Mouse (Mus musculus) CH12.LX (cell line): ENCODE results near the gene Pet100. TPM values are rescaled to one million over a fixed set of nuclear protein-coding genes. Genes with fewer than 3 reads are reported as not detected.

Experiments used
- DNase-seq: peaks from one replicate; pipeline ENCODE4 v3.0.0-alpha.2; 2013; ENCODE audit errors: extremely low read depth
- H3K27ac ChIP-seq: 2 replicates; pipeline ENCODE4 v1.5.1; 2012; ENCODE audit warnings: low read depth, mild to moderate bottlenecking, control low read depth, moderate library complexity; ENCODE audit not compliant: insufficient read depth
- H3K27me3 ChIP-seq: replicated peaks from 2 replicates; pipeline ENCODE3; 2012; ENCODE audit warnings: inconsistent platforms
- H3K36me3 ChIP-seq, 2 experiments: replicated peaks in 1 of 2; 2 replicates each; pipeline versions ENCODE3 to v1.6.1; 2012; ENCODE audit warnings: inconsistent platforms in 1 of 2, low read length in 1 of 2, mild to moderate bottlenecking in 1 of 2, mixed read lengths in 1 of 2, moderate library complexity in 1 of 2; ENCODE audit not compliant: control insufficient read depth in 1 of 2, insufficient read depth in 1 of 2
- H3K4me1 ChIP-seq, 2 experiments: 2 replicates each; pipeline ENCODE4 v1.6.1; 2012; ENCODE audit warnings: inconsistent platforms in 1 of 2, moderate library complexity in 1 of 2; ENCODE audit not compliant: insufficient read depth in 2 of 2, control insufficient read depth in 1 of 2
- H3K4me2 ChIP-seq: 2 replicates; pipeline ENCODE4 v1.6.1; 2012; ENCODE audit warnings: low read depth, mild to moderate bottlenecking, control low read depth; ENCODE audit not compliant: poor library complexity, insufficient read depth, severe bottlenecking
- H3K4me3 ChIP-seq, 3 experiments: fragments of 150-350 bp in 1 of 3; sonication (generic) in 1 of 3; replicated peaks in 1 of 3; 2 replicates each; pipeline versions ENCODE3 to v1.5.1; 2011 to 2012; ENCODE audit warnings: low read depth in 2 of 3, low read length in 2 of 3, mild to moderate bottlenecking in 2 of 3, moderate library complexity in 2 of 3, control low read depth in 1 of 3, improper control_type of control experiment in 1 of 3, inconsistent platforms in 1 of 3, mixed read lengths in 1 of 3; ENCODE audit not compliant: poor library complexity in 1 of 3
- H3K79me2 ChIP-seq: replicated peaks from 2 replicates; pipeline ENCODE4 v1.6.1; 2012; ENCODE audit warnings: mild to moderate bottlenecking, moderate library complexity; ENCODE audit not compliant: control insufficient read depth, poor library complexity, insufficient read depth, severe bottlenecking; ENCODE audit errors: extremely low read depth
- H3K9ac ChIP-seq: 2 replicates; pipeline ENCODE4 v1.6.1; 2012; ENCODE audit warnings: low read depth, mild to moderate bottlenecking, control low read depth, moderate library complexity; ENCODE audit not compliant: insufficient read depth
- H3K9me3 ChIP-seq: replicated peaks from 2 replicates; pipeline ENCODE3; 2012; ENCODE audit warnings: low read length, inconsistent platforms, mixed read lengths
- CTCF ChIP-seq, 2 experiments: IDR thresholded peaks in 1 of 2; conservative IDR thresholded peaks in 1 of 2; 2 replicates each; pipeline ENCODE4 v1.5.1; 2011 to 2012; ENCODE audit warnings: low read depth in 2 of 2, low read length in 2 of 2, improper control_type of control experiment in 1 of 2, inconsistent platforms in 1 of 2, mild to moderate bottlenecking in 1 of 2, moderate library complexity in 1 of 2
- GABPA ChIP-seq: IDR thresholded peaks from 2 replicates; pipeline ENCODE4 v1.6.1; 2012; ENCODE audit warnings: low read depth, low read length, improper control_type of control experiment, inconsistent platforms; ENCODE audit not compliant: insufficient replicate concordance
- JUND ChIP-seq: conservative IDR thresholded peaks from 2 replicates; pipeline ENCODE4 v1.6.1; 2011; ENCODE audit warnings: low read depth, low read length, improper control_type of control experiment
- MAFK ChIP-seq: IDR thresholded peaks from 2 replicates; pipeline ENCODE4 v1.6.1; 2011; ENCODE audit warnings: low read length, improper control_type of control experiment; ENCODE audit not compliant: insufficient replicate concordance
- MAX ChIP-seq: IDR thresholded peaks from 2 replicates; pipeline ENCODE4 v1.6.1; 2011; ENCODE audit warnings: low read length, improper control_type of control experiment
- MAZ ChIP-seq: IDR thresholded peaks from 2 replicates; pipeline ENCODE4 v1.6.1; 2012; ENCODE audit warnings: low read depth, mild to moderate bottlenecking, inconsistent platforms, low read length, improper control_type of control experiment, moderate library complexity
- MXI1 ChIP-seq: IDR thresholded peaks from 2 replicates; pipeline ENCODE4 v1.6.1; 2011; ENCODE audit warnings: mild to moderate bottlenecking, low read depth, low read length, improper control_type of control experiment
- MYC ChIP-seq: IDR thresholded peaks from 2 replicates; pipeline ENCODE4 v1.6.1; 2011; ENCODE audit warnings: low read depth, mild to moderate bottlenecking, improper control_type of control experiment, low read length
- NELFE ChIP-seq: IDR thresholded peaks from 2 replicates; pipeline ENCODE4 v1.6.1; 2011; ENCODE audit warnings: low read depth, low read length, improper control_type of control experiment
- NRF1 ChIP-seq: IDR thresholded peaks from 2 replicates; pipeline ENCODE4 v1.6.1; 2014; ENCODE audit warnings: low read depth, mild to moderate bottlenecking, inconsistent platforms, low read length, improper control_type of control experiment, moderate library complexity
- PAX5 ChIP-seq: IDR thresholded peaks from 2 replicates; pipeline ENCODE4 v1.6.1; 2012; ENCODE audit warnings: low read length, inconsistent platforms, mixed read lengths
- POLR2A ChIP-seq: IDR thresholded peaks from 2 replicates; pipeline ENCODE4 v1.6.1; 2011; ENCODE audit warnings: low read depth, mild to moderate bottlenecking, improper control_type of control experiment, low read length
- POLR2AphosphoS2 ChIP-seq: IDR thresholded peaks from 2 replicates; pipeline ENCODE4 v1.6.1; 2011; ENCODE audit warnings: low read depth, low read length, improper control_type of control experiment
- RAD21 ChIP-seq: IDR thresholded peaks from 2 replicates; pipeline ENCODE4 v1.6.1; 2011; ENCODE audit warnings: low read depth, mild to moderate bottlenecking, low read length, improper control_type of control experiment, moderate library complexity
- RCOR1 ChIP-seq: conservative IDR thresholded peaks from 2 replicates; pipeline ENCODE4 v1.6.1; 2012; ENCODE audit warnings: low read depth, mild to moderate bottlenecking, inconsistent platforms, low read length, improper control_type of control experiment
- SIN3A ChIP-seq: IDR thresholded peaks from 2 replicates; pipeline ENCODE4 v1.6.1; 2012; ENCODE audit warnings: low read length, improper control_type of control experiment, inconsistent platforms
- TBP ChIP-seq: conservative IDR thresholded peaks from 2 replicates; pipeline ENCODE4 v1.6.1; 2011; ENCODE audit warnings: low read depth, low read length, improper control_type of control experiment
- TCF12 ChIP-seq: IDR thresholded peaks from 2 replicates; pipeline ENCODE4 v1.6.1; 2014; ENCODE audit warnings: low read depth, mild to moderate bottlenecking, inconsistent platforms, low read length, improper control_type of control experiment
- UBTF ChIP-seq: IDR thresholded peaks from 2 replicates; pipeline ENCODE4 v1.6.1; 2012; ENCODE audit warnings: low read depth, mild to moderate bottlenecking, inconsistent platforms, low read length, improper control_type of control experiment, moderate library complexity
- USF1 ChIP-seq: IDR thresholded peaks from 2 replicates; pipeline ENCODE4 v1.6.1; 2014; ENCODE audit warnings: low read depth, mild to moderate bottlenecking, inconsistent platforms, low read length, improper control_type of control experiment
- USF2 ChIP-seq: conservative IDR thresholded peaks from 2 replicates; pipeline ENCODE4 v1.6.1; 2011; ENCODE audit warnings: low read depth, low read length, improper control_type of control experiment
- ZKSCAN1 ChIP-seq: IDR thresholded peaks from 2 replicates; pipeline ENCODE4 v1.6.1; 2012; ENCODE audit warnings: low read depth, inconsistent platforms, low read length, improper control_type of control experiment, borderline replicate concordance
- ZMIZ1 ChIP-seq: IDR thresholded peaks from 2 replicates; pipeline ENCODE4 v1.6.1; 2012; ENCODE audit warnings: low read depth, mild to moderate bottlenecking, inconsistent platforms, low read length, improper control_type of control experiment
- ZNF384 ChIP-seq: IDR thresholded peaks from 2 replicates; pipeline ENCODE4 v1.6.1; 2012; ENCODE audit warnings: low read depth, low read length, improper control_type of control experiment, inconsistent platforms
- dilution Hi-C: fragments of 300-500 bp; cut with MboI; formaldehyde crosslinking; loops from 2 replicates; pipeline ENCODE4 v1.14.3; 2020; ENCODE audit warnings: low sequenced_read_pairs; ENCODE audit not compliant: extremely low pct_unique_long_range_greater_than_20kb, extremely low pct_ligation_motif_present
- in situ Hi-C: fragments of 300-500 bp; cut with MboI; formaldehyde crosslinking; loops from 3 replicates; pipeline ENCODE4 v1.14.3; 2019; ENCODE audit warnings: low sequenced_read_pairs, low pct_ligation_motif_present, low pct_unique_long_range_greater_than_20kb, mixed read lengths
- polyA plus RNA-seq: library from polyadenylated mRNA; unstranded; fragments of >175 nt; gene quantifications from 2 replicates; pipeline ENCODE4 v1.2.1, GENCODE M21; 2012; ENCODE audit warnings: low read depth; ENCODE audit not compliant: insufficient read length
- total RNA-seq, 2 experiments: library from RNA; depleted of rRNA; stranded (reverse); fragments of 300-350 nt in 1 of 2; fragments of >200 nt in 1 of 2; gene quantifications; 2 replicates each; pipeline ENCODE4 v1.2.3; 2012 to 2014

Gene Pet100
- total and polyA plus RNA-seq, 3 experiments = 39.0 to 70.2 (median 62.7) TPM

GRCm38 (mm10) chr8:3593470-3593869, 27.9 kb upstream of the Pet100 start:
- peaks cover 0 to 7% of the 10 kb centered on the region in 2 experiments; a peak in 3 of 4 replicates for H3K4me1 ChIP-seq
- no peaks in the 10 kb centered on the region for H3K79me2 ChIP-seq
- no peak for DNase-seq
- dilution Hi-C loops = no loop called here
- no peaks in the 10 kb centered on the region for H3K9me3 ChIP-seq
- H3K27me3 ChIP-seq = peaks cover 4% of the 10 kb centered on the region
- H3K4me2 ChIP-seq = no peak overlapping the region
- H3K9ac ChIP-seq = no peak overlapping the region
- TF ChIP-seq NELFE (no peak), USF2 (no peak), MAFK (no peak), TCF12 (no peak), ZMIZ1 (no peak), MAX (no peak), NRF1 (no peak)
- H3K4me3 ChIP-seq = no peak overlapping the region
- H3K36me3 ChIP-seq = no peaks in the 10 kb centered on the region
- in situ Hi-C loops = no loop called here
- H3K27ac ChIP-seq = no peak overlapping the region

DNA sequence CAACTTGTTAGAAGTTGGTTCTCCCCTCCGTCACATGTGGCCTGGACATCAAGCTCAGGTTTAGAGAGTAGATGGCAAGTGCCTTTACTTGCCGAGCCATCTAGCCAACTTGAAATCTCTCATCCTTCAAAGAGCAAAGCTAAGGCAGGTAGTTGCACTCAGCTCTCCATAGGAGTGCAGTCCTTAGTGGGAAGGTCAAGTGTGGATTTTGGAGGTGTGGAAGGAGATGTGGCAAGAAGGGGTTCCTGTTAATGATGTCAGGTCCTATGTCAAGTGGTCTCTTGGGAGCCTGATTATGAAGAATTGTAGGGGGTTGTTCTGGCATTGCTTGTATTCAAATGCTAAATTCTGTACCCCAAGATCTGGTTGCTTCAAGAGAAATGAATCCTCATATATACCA, 26.9 kb upstream of the Pet100 start:
- no peak for DNase-seq
- in situ Hi-C loops (no loop called here), dilution Hi-C loops (no loop called here)
- no peak for TF ChIP-seq SIN3A
- no peak for TF ChIP-seq POLR2AphosphoS2
- no peak for TF ChIP-seq GABPA
- TF ChIP-seq, all 38 proteins: peak for 0
- H3K4me1 ChIP-seq = peaks cover 8 to 16% of the 10 kb centered on the region in 2 experiments
- H3K79me2 ChIP-seq = no peaks in the 10 kb centered on the region
- H3K27me3 ChIP-seq = peaks cover 2% of the 10 kb centered on the region
- H3K4me3 ChIP-seq = no peak overlapping the region
- H3K4me2 ChIP-seq = no peak overlapping the region
- H3K9ac ChIP-seq = no peak overlapping the region
- no peaks in the 10 kb centered on the region for H3K36me3 ChIP-seq
- no peak overlapping the region for H3K27ac ChIP-seq
- no peaks in the 10 kb centered on the region for H3K9me3 ChIP-seq

GRCm38 (mm10) chr8:3598054-3598453, 23.3 kb upstream of the Pet100 start:
- dilution Hi-C loops (no loop called here), in situ Hi-C loops (no loop called here)
- Histone ChIP-seq H3K9me3 (no peaks in the 10 kb centered on the region), H3K27me3 (peaks cover 2% of the 10 kb centered on the region), H3K27ac (no peak overlapping the region), H3K36me3 (no peaks in the 10 kb centered on the region), H3K4me2 (no peak overlapping the region), H3K9ac (no peak overlapping the region), H3K4me1 (peaks cover 13 to 16% of the 10 kb centered on the region in 2 experiments), H3K4me3 (no peak overlapping the region), H3K79me2 (no peaks in the 10 kb centered on the region)
- DNase-seq = no peak
- TF ChIP-seq MXI1 (no peak), GABPA (no peak), CTCF (conservative IDR thresholded peaks at IDR 0.05 in 1 of 2, IDR thresholded peaks at IDR 0.05 in 1 of 2; ENCODE audit: low read depth in 2 of 2, low read length in 2 of 2) (no peak), USF1 (no peak), RAD21 (no peak), POLR2A (no peak), TBP (no peak), MAZ (no peak), NELFE (no peak), TCF12 (no peak), MYC (no peak), JUND (no peak), ZMIZ1 (no peak), ZKSCAN1 (no peak), RCOR1 (no peak), PAX5 (no peak), ZNF384 (no peak), UBTF (no peak), NRF1 (no peak)
